Mouse (Mus musculus): ENCODE results near the gene Zbtb20.

Zbtb20 gene

GRCm38 (mm10) chr16:43495175-43495818 is 619.6 kb downstream of the Zbtb20 start:
- DNase-seq, result no peak

GRCm38 (mm10) chr16:43497093-43497492 is 621.4 kb downstream of the Zbtb20 start:
- no peak for DNase-seq

DNA sequence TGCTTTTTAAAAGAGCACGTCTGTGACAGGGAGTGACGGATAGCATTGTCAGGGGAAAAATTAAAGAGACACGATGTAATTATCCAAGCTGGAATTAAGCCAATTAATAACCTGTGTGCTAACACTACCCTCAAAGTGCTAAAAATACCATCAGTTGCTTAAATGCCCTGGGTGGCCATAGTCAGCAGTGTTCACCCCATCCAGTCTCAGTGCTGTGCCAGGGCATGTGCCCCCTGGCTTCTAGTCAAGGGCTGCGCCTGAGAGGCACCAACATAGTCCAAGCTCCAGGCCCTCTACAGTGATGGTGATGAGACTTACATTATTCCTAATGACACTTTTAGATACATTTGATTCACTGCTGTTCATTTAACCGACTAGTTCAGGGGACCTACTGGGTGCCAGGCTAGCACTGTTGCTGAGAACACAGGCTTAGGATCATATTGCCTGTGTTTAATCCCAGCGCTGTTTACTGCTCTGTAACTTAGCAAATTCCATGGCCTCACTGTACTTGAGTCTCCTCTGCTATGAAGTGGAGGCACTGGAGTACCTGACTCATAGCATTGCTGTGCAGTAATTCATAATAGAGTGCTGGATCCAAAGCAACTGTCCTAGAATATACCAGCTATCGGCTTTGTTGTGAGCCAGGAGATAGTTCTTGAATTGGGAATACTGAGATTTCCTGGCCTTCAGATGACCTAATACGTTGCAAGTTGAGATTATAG is 624.6 kb downstream of the Zbtb20 start:
- DNase-seq, result no peak

GRCm38 (mm10) chr16:43501284-43501683 is 625.6 kb downstream of the Zbtb20 start:
- no peak for DNase-seq

DNA sequence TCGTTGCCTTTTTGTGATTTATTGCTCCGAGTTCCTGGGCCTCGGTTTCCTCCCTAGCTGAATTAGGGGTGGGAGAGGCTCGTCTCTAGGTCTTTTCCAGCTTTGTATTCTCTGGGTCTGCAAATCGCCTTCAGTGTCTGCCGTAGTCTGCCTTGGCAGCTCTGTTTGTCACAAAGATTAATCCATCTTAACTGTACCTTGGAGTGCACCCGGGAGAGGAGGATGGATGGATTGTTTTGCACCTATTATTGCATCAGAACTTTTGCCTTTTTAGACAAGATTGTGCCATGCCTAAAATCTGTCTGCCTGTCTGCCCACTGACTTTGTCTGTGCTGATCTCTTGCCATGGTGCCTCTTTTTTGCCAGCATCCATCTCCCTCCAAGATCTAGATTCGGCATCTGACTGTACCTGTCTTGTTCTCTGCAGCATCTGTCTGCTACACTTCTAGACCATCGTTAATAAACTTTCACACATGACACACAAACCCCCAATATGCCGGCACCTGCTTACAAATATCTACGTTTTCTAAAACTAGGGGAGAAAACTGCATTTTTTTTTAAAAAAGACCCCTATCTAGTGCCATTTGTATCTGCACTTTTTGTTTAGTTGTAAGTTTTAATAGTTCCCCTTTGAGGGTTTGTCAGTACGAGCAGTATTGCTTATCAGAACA is 626.8 kb downstream of the Zbtb20 start:
- no peak for DNase-seq

GRCm38 (mm10) chr16:43503010-43503635 is 627.4 kb downstream of the Zbtb20 start:
- DNase-seq, result no peak

DNA sequence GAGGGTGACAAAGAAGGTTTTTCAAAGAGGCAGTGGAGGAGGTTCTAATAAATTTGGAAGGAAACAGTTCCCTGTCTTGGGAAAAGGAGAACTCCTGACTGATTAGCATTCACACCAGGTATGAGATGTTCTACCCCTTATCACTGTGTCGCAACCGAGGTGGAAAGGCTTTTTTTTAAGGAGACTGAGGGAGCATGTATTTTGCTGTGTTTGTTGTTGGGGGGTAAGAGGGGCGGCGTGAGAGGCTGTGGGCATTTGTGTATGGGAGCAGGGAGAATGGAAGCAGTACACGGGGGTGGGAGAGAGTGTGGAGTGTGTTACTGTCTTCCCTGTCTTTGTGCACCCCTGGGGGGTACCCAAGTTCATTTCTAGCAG is 627.9 kb downstream of the Zbtb20 start:
- DNase-seq, result no peak

DNA sequence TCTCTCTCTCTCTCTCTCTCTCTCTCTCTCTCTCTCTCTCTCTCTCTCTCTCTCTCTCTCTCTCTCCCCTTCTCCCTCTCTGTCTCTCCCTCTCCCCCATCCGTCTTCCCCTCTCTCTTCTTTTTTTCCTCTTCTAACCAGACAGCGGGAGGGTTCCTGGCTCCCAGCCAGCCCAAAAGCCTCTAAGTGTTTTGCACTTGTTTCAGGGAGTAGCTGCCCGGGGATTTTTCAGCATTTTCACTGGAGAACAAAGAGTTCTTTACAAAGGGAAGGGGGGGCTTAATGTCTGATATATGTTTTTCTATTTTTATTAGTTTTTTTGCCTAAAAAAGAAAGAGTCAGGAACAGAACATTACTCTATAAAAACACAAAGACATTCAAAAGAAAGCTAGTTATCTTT is 628.5 kb downstream of the Zbtb20 start:
- no peak for DNase-seq

DNA sequence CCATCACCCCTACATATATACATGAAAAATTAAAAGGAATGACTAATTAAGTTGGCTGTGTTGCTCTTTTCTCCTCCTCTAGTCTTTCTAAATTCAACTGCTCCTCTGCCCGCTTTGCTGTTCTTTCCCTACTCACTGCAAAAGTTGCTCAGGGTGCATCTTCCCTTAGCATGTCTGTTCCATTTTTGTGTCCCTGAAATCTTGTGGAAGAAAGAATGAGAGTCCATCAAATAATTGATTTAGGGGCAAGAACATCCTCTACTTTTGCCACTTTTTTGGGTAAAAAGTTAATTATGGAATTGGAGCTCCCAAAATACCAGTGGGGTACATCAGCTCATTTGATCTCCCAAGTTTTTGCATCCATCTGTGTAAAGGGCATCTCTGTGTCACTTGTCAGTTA is 628.9 kb downstream of the Zbtb20 start:
- DNase-seq, result no peak

- DNase-seq, result no peak
Measured at GRCm38 (mm10) chr16:43505314-43505950, 629.8 kb downstream of the Zbtb20 start.

DNA sequence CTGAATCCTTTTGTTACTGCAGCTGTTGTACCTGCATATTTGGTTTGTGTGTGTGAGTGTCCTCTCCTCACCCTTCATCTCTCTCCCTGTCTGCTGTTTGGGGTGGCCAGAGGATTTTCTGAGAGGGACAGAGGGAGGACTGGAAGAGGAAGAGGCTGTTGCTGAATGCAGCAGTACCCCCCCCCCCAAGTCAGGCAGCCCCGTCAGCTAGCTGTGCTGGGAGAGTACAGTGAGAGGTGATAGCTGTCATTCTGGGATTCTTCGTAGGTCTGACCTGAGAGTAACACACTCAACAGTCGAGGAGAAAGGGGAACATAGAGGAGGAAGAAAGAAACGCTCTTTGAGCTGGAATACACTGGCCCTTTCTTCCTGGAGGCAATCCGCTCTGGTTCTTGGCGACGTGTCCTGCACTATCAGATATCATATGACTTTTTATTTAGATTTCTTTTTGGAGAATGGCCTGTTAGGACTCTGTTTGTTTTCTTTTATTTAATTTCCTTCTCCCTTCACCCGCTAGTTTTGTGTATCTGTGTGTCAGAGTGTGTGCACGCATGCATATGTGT is 630.6 kb downstream of the Zbtb20 start:
- no peak for DNase-seq

- DNase-seq, result no peak
Measured at GRCm38 (mm10) chr16:43506771-43507405, 631.2 kb downstream of the Zbtb20 start.

DNA sequence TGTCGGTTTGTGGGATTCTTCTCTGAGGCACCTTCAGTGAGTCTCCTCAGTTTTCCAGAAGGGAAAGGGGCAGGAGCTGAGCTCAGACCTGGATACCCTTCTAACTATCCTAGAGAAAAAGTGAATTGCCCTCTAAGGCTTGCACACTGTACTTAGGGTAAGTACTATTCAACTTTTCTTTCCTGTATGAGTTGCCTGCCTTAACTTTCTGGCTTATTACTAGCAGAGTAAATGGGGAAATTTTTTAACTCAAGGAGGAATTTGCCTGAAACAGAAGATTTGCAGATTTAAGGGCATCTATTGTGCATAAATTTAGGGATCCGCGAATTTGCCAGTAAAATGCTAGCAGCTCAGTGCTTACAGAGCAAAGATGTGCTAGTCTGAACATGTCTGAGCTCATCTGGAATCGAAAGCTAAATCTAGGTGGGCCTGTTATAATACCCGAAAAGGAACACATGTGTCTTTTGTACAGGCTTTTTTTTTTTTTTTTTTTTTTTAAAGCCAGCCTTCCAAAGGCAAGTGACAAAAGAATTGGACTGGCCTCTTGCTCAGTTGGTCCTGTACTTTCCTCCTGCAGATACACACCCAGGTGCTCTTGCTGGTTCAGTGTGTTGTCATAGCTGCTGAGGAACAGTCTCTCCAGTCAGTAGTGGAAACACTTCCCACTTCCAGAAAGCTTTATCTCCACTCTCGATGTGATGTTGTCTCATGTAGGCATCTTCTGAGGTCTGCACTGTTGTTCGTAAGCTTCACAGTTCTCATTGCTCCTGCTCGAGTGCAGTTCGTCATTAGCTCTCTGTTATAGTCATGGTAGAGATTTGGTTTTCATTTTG is 632.7 kb downstream of the Zbtb20 start:
- DNase-seq, result no peak

DNA sequence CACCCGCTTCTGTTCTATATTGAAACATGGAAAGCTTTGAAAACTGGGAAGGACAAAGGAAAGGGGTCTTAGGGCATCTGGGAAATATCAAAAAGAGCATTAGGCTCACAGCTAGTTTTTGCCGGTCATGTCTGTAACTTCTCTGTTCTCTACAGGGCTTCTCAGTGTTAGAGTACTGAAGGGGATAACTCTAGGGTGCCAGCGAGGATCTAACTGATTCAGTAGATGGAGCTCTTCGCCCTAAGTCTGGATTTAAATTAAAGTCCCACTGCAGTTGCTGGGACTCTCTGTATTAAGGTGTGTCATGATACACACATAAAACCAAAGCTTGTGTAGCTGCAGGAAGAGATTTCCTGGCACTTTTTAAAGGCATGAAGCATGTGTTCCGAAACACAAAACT is 634.8 kb downstream of the Zbtb20 start:
- DNase-seq, result no peak

DNA sequence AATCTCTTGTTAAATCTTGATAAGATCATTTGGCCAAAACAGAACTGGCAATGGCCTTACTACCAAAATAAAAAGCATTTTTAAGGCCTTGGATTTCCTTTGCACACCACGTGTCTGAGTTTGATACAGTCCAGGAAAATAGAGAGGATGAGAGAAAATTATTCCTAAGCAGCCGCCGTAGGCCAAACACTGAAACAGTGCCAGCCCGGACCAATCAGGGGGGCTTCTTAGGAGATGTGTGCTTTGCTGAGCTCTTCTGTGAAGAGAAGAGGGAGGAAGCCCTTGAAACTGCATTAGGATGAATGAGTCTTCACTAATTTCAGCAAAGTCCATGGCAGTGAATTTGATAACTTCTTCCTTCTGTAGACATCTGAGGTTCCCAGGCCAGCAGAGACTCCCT is 635.9 kb downstream of the Zbtb20 start:
- DNase-seq, result no peak

DNA sequence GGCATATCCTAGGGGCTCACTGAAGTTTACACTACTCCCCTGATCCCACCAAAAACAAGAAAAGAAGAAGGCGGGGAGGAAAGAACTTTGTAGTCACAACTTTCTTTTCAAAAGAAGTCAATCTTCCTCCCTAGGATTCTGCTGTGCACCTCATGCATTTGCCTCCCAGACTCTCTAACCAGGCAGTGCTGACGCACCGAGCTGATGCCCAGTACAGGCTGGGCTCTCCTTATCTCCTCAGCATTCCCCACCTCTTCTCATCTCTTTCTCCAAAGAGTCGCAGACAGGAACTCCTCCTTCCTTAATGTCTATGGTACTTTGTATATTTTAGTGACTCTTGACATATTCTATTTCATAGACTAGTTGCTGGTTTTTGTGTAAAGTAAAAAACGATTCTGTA is 638.3 kb downstream of the Zbtb20 start:
- no peak for DNase-seq

- no peak for DNase-seq
Measured at GRCm38 (mm10) chr16:43515538-43515937, 639.9 kb downstream of the Zbtb20 start.

GRCm38 (mm10) chr16:43520274-43520673 is 644.6 kb downstream of the Zbtb20 start:
- DNase-seq, result no peak

DNA sequence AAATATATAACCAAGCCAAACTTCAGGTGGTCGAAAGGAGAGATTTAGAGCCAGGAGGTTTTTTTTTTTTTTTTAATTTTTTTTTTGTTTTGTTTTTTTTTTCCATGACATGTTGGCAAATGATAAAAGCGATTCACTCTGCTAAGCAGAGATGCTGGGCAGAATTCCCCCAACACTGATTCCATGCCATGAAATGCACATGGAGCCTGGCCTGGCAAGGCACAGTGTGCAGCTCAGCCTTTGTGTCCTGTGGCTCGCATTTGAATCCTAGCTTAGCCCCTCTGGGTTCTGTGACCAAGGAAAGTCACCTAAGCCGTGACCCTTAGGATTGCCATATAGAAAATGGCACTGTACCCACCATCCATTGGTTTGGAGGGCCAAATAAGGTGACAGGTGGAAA is 646.8 kb downstream of the Zbtb20 start:
- DNase-seq, result no peak

DNA sequence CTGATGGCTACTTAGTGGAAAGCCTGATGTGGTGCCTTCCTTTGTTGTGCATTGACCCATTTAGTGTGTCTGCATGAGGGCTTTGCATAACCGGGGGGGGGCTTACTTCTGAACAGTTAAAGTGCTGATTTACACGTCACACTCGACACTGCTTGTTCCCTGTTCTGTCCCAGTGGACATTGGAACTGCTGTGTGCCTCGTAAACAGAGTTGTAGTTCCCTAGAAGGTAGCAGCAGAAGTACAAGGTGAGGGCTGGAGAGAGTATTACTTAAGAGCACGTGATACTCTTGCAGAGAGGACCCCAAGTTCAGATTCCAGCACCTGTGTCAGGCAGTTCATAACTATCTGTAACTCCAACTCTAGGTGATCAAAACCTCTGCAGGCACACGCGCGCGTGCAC is 648.5 kb downstream of the Zbtb20 start:
- DNase-seq, result no peak

- DNase-seq, result no peak
Measured at GRCm38 (mm10) chr16:43525624-43526023, 649.9 kb downstream of the Zbtb20 start.

All from thymus, postnatal 36 days (tissue).